Mouse (Mus musculus) heart, postnatal 4 days (tissue): Measurements from ENCODE around the gene Ppp2r1b. TPM values are rescaled to one million over a fixed set of nuclear protein-coding genes. Genes with fewer than 3 reads are reported as not detected.
A peak's percentile ranks its signal among the peaks of the same experiment; 100 is the strongest.
"Not testable (repeated sequence)": the region's sequence is repeated elsewhere in the genome, so short reads cannot be mapped to it uniquely, and the experiment has no call there.

ENCODE experiments used
- DNase-seq: peaks from one replicate; pipeline ENCODE4 v3.0.0; 2021
- total RNA-seq, 2 experiments: library from RNA; stranded (reverse); gene quantifications; 2 replicates each; pipeline ENCODE4 v1.2.3; 2021

The Ppp2r1b gene
- total RNA-seq = 10 to 100 TPM; 24.0 to 29.8 TPM

GRCm38 (mm10) chr9:50845081-50845480, at the start of gene Ppp2r1b:
Ppp2r1b (plus strand) TSS chr9:50845301.
- DNase-seq = no peak

- no peak for DNase-seq
Measured at GRCm38 (mm10) chr9:50796776-50797175, 48.3 kb upstream of the Ppp2r1b start.

- no peak for DNase-seq
Measured at GRCm38 (mm10) chr9:50797641-50798040, 47.5 kb upstream of the Ppp2r1b start.

- DNase-seq = no peak
Measured at GRCm38 (mm10) chr9:50798368-50798767, 46.7 kb upstream of the Ppp2r1b start.

- peak; percentile 56 for DNase-seq
Measured at GRCm38 (mm10) chr9:50800985-50801384, 44.1 kb upstream of the Ppp2r1b start.

- no peak for DNase-seq
Measured at GRCm38 (mm10) chr9:50803055-50803671, 41.9 kb upstream of the Ppp2r1b start.

- DNase-seq = no peak
Measured at GRCm38 (mm10) chr9:50808471-50808870, 36.6 kb upstream of the Ppp2r1b start.

GRCm38 (mm10) chr9:50809146-50809545, 36.0 kb upstream of the Ppp2r1b start:
- no peak for DNase-seq

- DNase-seq = no peak
Measured at GRCm38 (mm10) chr9:50811187-50811586, 33.9 kb upstream of the Ppp2r1b start.

GRCm38 (mm10) chr9:50811746-50812145, 33.4 kb upstream of the Ppp2r1b start:
- DNase-seq = no peak

- no peak for DNase-seq
Measured at GRCm38 (mm10) chr9:50813796-50814195, 31.3 kb upstream of the Ppp2r1b start.

GRCm38 (mm10) chr9:50815666-50816065, 29.4 kb upstream of the Ppp2r1b start:
- DNase-seq = no peak

GRCm38 (mm10) chr9:50816512-50816911, 28.6 kb upstream of the Ppp2r1b start:
- no peak for DNase-seq

GRCm38 (mm10) chr9:50818050-50818449, 27.1 kb upstream of the Ppp2r1b start:
- no peak for DNase-seq

- no peak for DNase-seq
Measured at GRCm38 (mm10) chr9:50819716-50820115, 25.4 kb upstream of the Ppp2r1b start.

GRCm38 (mm10) chr9:50821651-50822050, 23.4 kb upstream of the Ppp2r1b start:
- DNase-seq = no peak

- DNase-seq = no peak
Measured at GRCm38 (mm10) chr9:50822216-50822615, 22.9 kb upstream of the Ppp2r1b start.

- no peak for DNase-seq
Measured at GRCm38 (mm10) chr9:50823779-50824453, 21.2 kb upstream of the Ppp2r1b start.

GRCm38 (mm10) chr9:50831514-50831913, 13.6 kb upstream of the Ppp2r1b start:
- no peak for DNase-seq

GRCm38 (mm10) chr9:50832162-50832561, 12.9 kb upstream of the Ppp2r1b start:
- no peak for DNase-seq

- DNase-seq = not testable (repeated sequence)
Measured at GRCm38 (mm10) chr9:50832582-50832981, 12.5 kb upstream of the Ppp2r1b start.

GRCm38 (mm10) chr9:50833786-50834185, 11.3 kb upstream of the Ppp2r1b start:
- DNase-seq = no peak

- no peak for DNase-seq
Measured at GRCm38 (mm10) chr9:50835068-50835705, 9.9 kb upstream of the Ppp2r1b start.

- DNase-seq = no peak
Measured at GRCm38 (mm10) chr9:50836097-50836496, 9.0 kb upstream of the Ppp2r1b start.
